Mouse (Mus musculus) stomach, postnatal 0 days (tissue): ENCODE data around the gene Trpv2. TPM values are rescaled to one million over a fixed set of nuclear protein-coding genes. Genes with fewer than 3 reads are reported as not detected.

Experiments
- ATAC-seq: fragments of 200-750 bp; cut with Nextera tagmentation; 2 replicates; pipeline ENCODE4 v1.8.0; 2017; ENCODE audit not compliant: low FRiP score, low TSS enrichment
- DNase-seq: peaks from one replicate; pipeline ENCODE4 v3.0.0-alpha.2; 2016; ENCODE audit warnings: low spot score
- H3K27ac ChIP-seq: fragments of 300-500 bp; sonication (generic); replicated peaks from 2 replicates; pipeline ENCODE4 v1.5.1; 2014; ENCODE audit warnings: mild to moderate bottlenecking, control low read depth
- H3K27me3 ChIP-seq: fragments of 300-500 bp; sonication (generic); 2 replicates; pipeline ENCODE4 v1.6.1; 2014; ENCODE audit warnings: low read length; ENCODE audit not compliant: control insufficient read depth, insufficient read depth
- H3K36me3 ChIP-seq: fragments of 300-500 bp; sonication (generic); 2 replicates; pipeline ENCODE4 v1.6.1; 2014; ENCODE audit warnings: low read length, mixed read lengths; ENCODE audit not compliant: control insufficient read depth, insufficient read depth
- H3K4me1 ChIP-seq: fragments of 300-500 bp; sonication (generic); replicated peaks from 2 replicates; pipeline ENCODE4 v1.6.1; 2014; ENCODE audit warnings: antibody characterized with exemption; ENCODE audit not compliant: control insufficient read depth, insufficient read depth
- H3K4me2 ChIP-seq: fragments of 300-500 bp; sonication (generic); replicated peaks from 2 replicates; pipeline ENCODE4 v1.6.1; 2014; ENCODE audit warnings: low read depth, mild to moderate bottlenecking, control low read depth, moderate library complexity
- H3K4me3 ChIP-seq: fragments of 300-500 bp; sonication (generic); 2 replicates; pipeline ENCODE4 v1.5.1; 2014; ENCODE audit warnings: low read depth, low read length, control low read depth
- H3K9ac ChIP-seq: fragments of 300-500 bp; sonication (generic); 2 replicates; pipeline ENCODE4 v1.6.1; 2014; ENCODE audit warnings: mild to moderate bottlenecking, low read length, control low read depth, mixed read lengths
- H3K9me3 ChIP-seq: fragments of 300-500 bp; sonication (generic); 2 replicates; pipeline ENCODE4 v1.6.1; 2016; ENCODE audit warnings: low read length; ENCODE audit not compliant: control insufficient read depth
- CTCF ChIP-seq: IDR thresholded peaks from 2 replicates; pipeline ENCODE4 v1.5.1; 2016; ENCODE audit warnings: antibody characterized with exemption, low read depth, mild to moderate bottlenecking, moderate library complexity
- EP300 ChIP-seq: optimal IDR thresholded peaks from 2 replicates; pipeline ENCODE3; 2016; ENCODE audit warnings: antibody characterized with exemption
- WGBS: fragments of 180-500 bp; shearing (Covaris S2); extraction: QIAGEN DNeasy Blood & Tissue Kit; methylation state at CpG from one replicate; pipeline ENCODE4 v1.1.7; 2014; 5-methylcytosine and 5-hydroxymethylcytosine counted together
- polyA plus RNA-seq: library from polyadenylated mRNA; unstranded; fragments of >200 nt; fragmentation: Nextera tagmentation; extraction: Ambion mirVana; gene quantifications from 2 replicates; pipeline ENCODE4 v1.2.1, GENCODE M21; 2015

Gene Trpv2
- polyA plus RNA-seq, 1 experiment from 2014 or later, result 11.0 TPM

DNA sequence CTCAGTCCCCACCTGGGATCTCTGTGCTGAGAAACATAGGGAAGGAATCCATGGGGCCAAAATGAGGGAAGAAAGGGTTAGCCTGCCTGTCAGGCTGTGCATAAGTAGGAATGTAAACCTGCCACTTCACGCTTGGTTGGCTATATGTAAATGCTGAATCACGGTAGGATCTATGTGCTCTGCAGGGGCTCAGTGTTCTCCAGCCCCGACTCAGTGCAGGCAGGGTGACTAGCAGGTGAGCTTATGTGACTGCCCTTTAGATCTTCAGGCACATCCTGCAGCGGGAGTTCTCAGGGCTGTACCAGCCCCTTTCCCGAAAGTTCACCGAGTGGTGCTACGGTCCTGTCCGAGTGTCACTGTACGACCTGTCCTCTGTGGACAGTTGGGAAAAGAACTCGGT is 15.1 kb downstream of the Trpv2 start:
- Histone ChIP-seq H3K4me2 (no peak overlapping the region), H3K36me3 (no peaks in the 10 kb centered on the region; the same call in 1 of the 2 replicates), H3K9ac (no peak overlapping the region), H3K4me1 (no peaks in the 10 kb centered on the region), H3K4me3 (no peak overlapping the region), H3K27me3 (no peaks in the 10 kb centered on the region), H3K9me3 (no peaks in the 10 kb centered on the region), H3K27ac (no peak overlapping the region)
- WGBS, result 77% methylated on average over 10 of the region's 10 CpGs
- TF ChIP-seq CTCF (no peak), EP300 (no peak)
- ATAC-seq (no peak), DNase-seq (no peak)

DNA sequence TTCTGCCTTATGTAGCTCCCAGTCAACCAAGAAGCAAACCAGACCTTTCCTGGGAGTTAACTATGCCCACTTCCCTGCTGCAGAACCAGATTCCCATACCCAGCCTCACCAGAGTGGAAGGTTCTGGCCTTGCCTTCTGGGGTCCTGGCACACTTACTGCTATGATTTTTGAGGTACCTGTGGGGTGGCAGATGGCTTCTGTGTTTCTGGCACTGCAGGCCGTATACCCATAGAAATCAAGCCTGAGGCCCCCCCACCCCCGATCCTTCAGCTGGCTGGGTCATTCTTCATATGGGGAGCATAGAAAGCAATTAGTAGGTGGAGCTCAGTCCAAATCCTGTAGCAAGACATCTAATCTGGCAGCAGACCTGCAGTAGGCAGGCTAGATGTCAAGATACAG is 16.7 kb downstream of the Trpv2 start:
- H3K4me3 ChIP-seq, result no peak overlapping the region
- no peak overlapping the region for H3K4me2 ChIP-seq
- ATAC-seq (no peak), DNase-seq (no peak)
- TF ChIP-seq CTCF, result no peak
- no peak for TF ChIP-seq EP300
- no peaks in the 10 kb centered on the region for H3K9me3 ChIP-seq
- no peaks in the 10 kb centered on the region for H3K4me1 ChIP-seq
- WGBS, result 89% methylated on average over 2 of the region's 2 CpGs
- no peak overlapping the region for H3K9ac ChIP-seq
- no peaks in the 10 kb centered on the region for H3K36me3 ChIP-seq
- H3K27me3 ChIP-seq, result no peaks in the 10 kb centered on the region
- H3K27ac ChIP-seq, result no peak overlapping the region

DNA sequence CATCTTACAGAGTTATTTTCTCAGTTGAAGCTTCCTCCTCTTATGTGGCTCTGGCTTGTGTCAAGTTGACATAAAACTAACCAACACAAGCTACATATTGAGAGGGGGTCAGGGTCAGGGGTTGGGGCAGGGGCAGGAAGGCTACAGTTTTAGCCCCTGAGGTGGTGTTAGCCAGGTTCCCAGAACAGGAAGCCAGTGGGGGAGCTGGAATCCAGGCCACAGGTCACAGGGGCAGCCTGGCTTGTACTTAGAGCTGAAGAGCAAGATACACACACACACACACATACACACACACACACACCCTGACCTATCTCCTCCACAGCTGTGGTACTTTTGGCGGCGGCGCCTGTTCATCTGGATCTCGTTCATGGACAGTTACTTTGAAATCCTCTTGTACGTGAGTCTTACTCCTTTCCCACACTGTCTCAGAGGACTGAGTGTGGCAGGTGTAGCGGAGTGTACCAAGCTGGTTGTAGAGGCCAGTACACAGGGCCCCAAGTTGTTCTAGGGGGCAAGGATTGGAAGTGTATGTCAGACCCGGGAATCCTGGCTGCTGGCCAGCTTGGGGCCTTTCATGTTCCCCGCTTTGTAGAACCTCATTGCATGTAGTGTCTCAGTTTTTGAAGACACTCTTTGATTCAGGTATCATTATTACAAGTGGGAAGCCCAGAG is 17.8 kb downstream of the Trpv2 start:
- H3K9ac ChIP-seq, result no peak overlapping the region
- no peaks in the 10 kb centered on the region for H3K36me3 ChIP-seq
- H3K4me3 ChIP-seq, result no peak overlapping the region
- no peak overlapping the region for H3K27ac ChIP-seq
- H3K4me2 ChIP-seq, result no peak overlapping the region
- WGBS, result 52% methylated on average over 8 of the region's 8 CpGs
- H3K27me3 ChIP-seq, result no peaks in the 10 kb centered on the region
- no peaks in the 10 kb centered on the region for H3K4me1 ChIP-seq
- TF ChIP-seq EP300 (no peak), CTCF (no peak)
- no peaks in the 10 kb centered on the region for H3K9me3 ChIP-seq
- DNase-seq (no peak), ATAC-seq (no peak; the same call in 1 of the 2 replicates)

DNA sequence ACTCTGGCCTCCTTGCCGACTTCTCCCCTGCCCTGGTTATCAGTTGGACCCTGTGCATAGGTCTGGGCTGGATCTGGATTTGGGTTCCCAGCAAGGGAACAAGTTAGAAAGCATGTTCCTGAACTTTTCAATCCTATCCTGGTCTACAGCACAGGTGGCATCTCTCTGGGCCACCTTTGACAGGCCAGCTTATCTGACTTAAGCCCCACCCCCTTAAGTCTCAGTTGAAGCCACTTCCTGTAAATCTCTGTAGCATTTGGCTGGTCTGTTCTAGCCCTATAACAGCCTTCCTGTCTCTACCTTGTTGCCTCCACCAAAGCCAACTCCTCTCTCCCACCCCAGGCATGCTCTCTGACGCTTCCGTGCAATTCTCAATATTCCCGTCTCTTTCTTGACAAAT is 24.3 kb downstream of the Trpv2 start:
- H3K9ac ChIP-seq, result no peak overlapping the region
- no peaks in the 10 kb centered on the region for H3K9me3 ChIP-seq
- no peak overlapping the region for H3K27ac ChIP-seq
- ATAC-seq (no peak), DNase-seq (no peak)
- H3K4me3 ChIP-seq, result no peak overlapping the region
- TF ChIP-seq CTCF, result no peak
- TF ChIP-seq EP300, result no peak
- H3K4me2 ChIP-seq, result no peak overlapping the region
- 75% methylated on average over 4 of the region's 4 CpGs for WGBS
- H3K36me3 ChIP-seq, result no peaks in the 10 kb centered on the region
- H3K27me3 ChIP-seq, result no peaks in the 10 kb centered on the region
- no peaks in the 10 kb centered on the region for H3K4me1 ChIP-seq

DNA sequence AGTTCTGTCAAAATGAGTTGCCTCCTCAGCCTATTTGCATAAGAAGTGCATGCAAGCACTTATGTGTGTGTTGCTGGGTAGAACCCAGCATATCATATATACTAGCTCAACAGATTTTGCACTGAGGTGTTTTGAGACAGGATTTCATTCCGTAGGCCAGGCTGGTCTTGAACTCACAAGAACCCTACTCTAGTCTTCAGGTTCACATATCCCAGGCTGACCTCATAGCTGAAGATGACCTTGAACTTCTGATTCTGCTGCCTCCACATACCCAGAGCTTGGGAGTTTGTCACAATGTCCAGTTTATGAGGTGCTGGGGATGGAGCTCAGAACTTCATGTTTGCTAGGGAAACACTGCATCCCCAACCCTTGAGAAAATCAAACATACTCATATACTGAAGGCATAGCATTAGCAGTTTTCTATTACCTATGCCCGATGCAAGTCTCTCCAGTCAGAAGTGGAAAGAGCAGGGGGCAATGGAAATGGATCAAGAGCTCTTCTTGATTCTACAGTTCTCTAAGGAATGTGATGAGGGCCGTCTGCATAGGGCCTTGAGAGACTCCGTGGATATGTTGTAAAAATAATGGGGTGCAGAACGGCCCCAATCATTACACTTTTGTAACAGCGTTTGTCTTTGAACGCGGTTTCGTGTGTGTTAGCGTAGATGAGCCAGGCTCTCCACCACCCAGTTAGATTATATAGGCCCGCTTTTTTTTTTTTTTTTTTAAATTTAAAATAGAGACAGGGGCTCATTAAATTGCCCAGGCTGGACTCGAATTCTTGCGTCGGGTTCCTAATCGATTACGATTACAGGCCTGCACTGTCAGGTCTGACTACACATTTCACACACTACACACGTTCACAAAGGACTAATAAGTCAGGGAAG is 27.7 kb downstream of the Trpv2 start:
- Histone ChIP-seq H3K27ac (peak overlapping the region; percentile 94), H3K9ac (peak overlapping the region; percentile 61), H3K9me3 (no peaks in the 10 kb centered on the region), H3K4me3 (peak overlapping the region; percentile 85), H3K36me3 (peaks cover 19% of the 10 kb centered on the region; the same call in 1 of the 2 replicates), H3K27me3 (no peaks in the 10 kb centered on the region), H3K4me2 (peak overlapping the region; percentile 70), H3K4me1 (no peaks in the 10 kb centered on the region; the same call in 1 of the 2 replicates)
- WGBS, result 11% methylated on average over 17 of the region's 17 CpGs
- ATAC-seq, result no peak
- no peak for TF ChIP-seq CTCF
- TF ChIP-seq EP300, result no peak
- DNase-seq, result no peak
